Comparison of ENCODE assay signal across 16 mouse cellular contexts in genomic region chr5:98939116-98939515, GRCm38 (mm10).
DNase-seq lines count a peak whose midpoint lies in the region; ATAC-seq and TF ChIP-seq lines count a peak whose summit lies in the region.
"Had no signal": no experiment of that assay in that cellular context is flagged by ENCODE, and none has a peak within 500 bp of the region (broad histone marks: within the 10 kb centered on the region; RNA-seq: fewer than 3 reads in every experiment).

No protein-coding gene starts in this region.

- ATAC-seq in midbrain, embryonic 11.5 days (ENCODE audit: low FRiP score), result peak; percentile 44
- peak; percentile 72; the same call in 1 of the 2 replicates for ATAC-seq in forebrain, embryonic 14.5 days
- peak; percentile 62; the same call in 1 of the 2 replicates for ATAC-seq in hindbrain, embryonic 12.5 days (ENCODE audit: low FRiP score)
- ATAC-seq in midbrain, postnatal 0 days (ENCODE audit: low FRiP score), result no peak
- no peak for ATAC-seq in liver, postnatal 0 days
- ATAC-seq: CD4-positive, CD25-positive, alpha-beta regulatory T cell, adult 4 months; intestine, embryonic 15.5 days had no signal

- no peak overlapping the region for H3K4me3 ChIP-seq in midbrain, embryonic 11.5 days (ENCODE audit: low read depth, low read length)
- H3K4me3 ChIP-seq in midbrain, embryonic 10.5 days, result no peak overlapping the region
- no peak overlapping the region for H3K4me3 ChIP-seq in forebrain, embryonic 14.5 days (ENCODE audit: low read depth, low read length)
- H3K4me3 ChIP-seq in hindbrain, embryonic 12.5 days, result no peak overlapping the region
- no peak overlapping the region for H3K4me3 ChIP-seq in midbrain, postnatal 0 days (ENCODE audit: low read depth, low read length)
- no peak overlapping the region for H3K4me3 ChIP-seq in liver, postnatal 0 days (ENCODE audit: low read depth, low read length)
- H3K4me3 ChIP-seq: intestine, embryonic 15.5 days; kidney, embryonic 15.5 days; layer of hippocampus, adult 2 months; stomach, embryonic 15.5 days had no signal

- H3K4me2 ChIP-seq in midbrain, embryonic 11.5 days, result no peak overlapping the region
- H3K4me2 ChIP-seq in forebrain, embryonic 14.5 days (ENCODE audit: low read length), result no peak overlapping the region
- H3K4me2 ChIP-seq in hindbrain, embryonic 12.5 days (replicated peaks), result no peak overlapping the region
- H3K4me2 ChIP-seq in midbrain, postnatal 0 days (ENCODE audit: low read depth, low read length, poor library complexity, severe bottlenecking), result no peak overlapping the region
- H3K4me2 ChIP-seq in liver, postnatal 0 days (ENCODE audit: low read depth, low read length), result no peak overlapping the region
- H3K4me2 ChIP-seq: intestine, embryonic 15.5 days; kidney, embryonic 15.5 days; lung, embryonic 14.5 days; stomach, embryonic 15.5 days had no signal

- H3K36me3 ChIP-seq in midbrain, embryonic 11.5 days (ENCODE audit: control insufficient read depth, insufficient read depth, low read length), result no peaks in the 10 kb centered on the region
- no peaks in the 10 kb centered on the region for H3K36me3 ChIP-seq in midbrain, embryonic 10.5 days
- H3K36me3 ChIP-seq in forebrain, embryonic 14.5 days (ENCODE audit: control insufficient read depth, insufficient read depth, low read length), result no peaks in the 10 kb centered on the region
- H3K36me3 ChIP-seq in hindbrain, embryonic 12.5 days, result no peaks in the 10 kb centered on the region
- H3K36me3 ChIP-seq in midbrain, postnatal 0 days (ENCODE audit: insufficient read depth, low read length), result no peaks in the 10 kb centered on the region
- H3K36me3 ChIP-seq in liver, postnatal 0 days (replicated peaks; ENCODE audit: insufficient read depth, low read length), result no peaks in the 10 kb centered on the region
- H3K36me3 ChIP-seq: intestine, embryonic 15.5 days; kidney, embryonic 15.5 days; stomach, embryonic 15.5 days had no signal

- no peaks in the 10 kb centered on the region for H3K9me3 ChIP-seq in midbrain, embryonic 11.5 days (ENCODE audit: control insufficient read depth, low read length)
- no peaks in the 10 kb centered on the region for H3K9me3 ChIP-seq in midbrain, embryonic 10.5 days (replicated peaks)
- no peaks in the 10 kb centered on the region for H3K9me3 ChIP-seq in forebrain, embryonic 14.5 days (replicated peaks; ENCODE audit: control insufficient read depth, low read length)
- H3K9me3 ChIP-seq in hindbrain, embryonic 12.5 days (replicated peaks), result no peaks in the 10 kb centered on the region
- H3K9me3 ChIP-seq in midbrain, postnatal 0 days (ENCODE audit: low read length), result no peaks in the 10 kb centered on the region
- no peaks in the 10 kb centered on the region for H3K9me3 ChIP-seq in liver, postnatal 0 days (ENCODE audit: low read length)
- H3K9me3 ChIP-seq: intestine, embryonic 15.5 days; kidney, embryonic 15.5 days; stomach, embryonic 15.5 days had no signal

- no peak for TF ChIP-seq EP300 in liver, postnatal 0 days (IDR thresholded peaks at IDR 0.05; ENCODE audit: low read depth)

- no peak overlapping the region for H3K27ac ChIP-seq in midbrain, embryonic 11.5 days (ENCODE audit: low read depth, low read length)
- H3K27ac ChIP-seq in midbrain, embryonic 10.5 days (replicated peaks), result no peak overlapping the region
- peak overlapping the region; percentile 29 for H3K27ac ChIP-seq in forebrain, embryonic 14.5 days (ENCODE audit: low read depth, low read length)
- H3K27ac ChIP-seq in hindbrain, embryonic 12.5 days, result peak overlapping the region; percentile 57
- H3K27ac ChIP-seq in midbrain, postnatal 0 days (ENCODE audit: low read depth, low read length), result no peak overlapping the region
- no peak overlapping the region for H3K27ac ChIP-seq in liver, postnatal 0 days (ENCODE audit: low read depth)
- H3K27ac ChIP-seq: intestine, embryonic 15.5 days; kidney, embryonic 15.5 days; layer of hippocampus, adult 2 months; stomach, embryonic 15.5 days had no signal

- H3K4me1 ChIP-seq in midbrain, embryonic 11.5 days (ENCODE audit: control insufficient read depth, insufficient read depth, low read length), result no peaks in the 10 kb centered on the region
- H3K4me1 ChIP-seq in midbrain, embryonic 10.5 days, result peaks cover 5% of the 10 kb centered on the region; the same call in 1 of the 2 replicates
- H3K4me1 ChIP-seq in forebrain, embryonic 14.5 days (ENCODE audit: control insufficient read depth, insufficient read depth, low read length), result no peaks in the 10 kb centered on the region
- peaks cover 21% of the 10 kb centered on the region for H3K4me1 ChIP-seq in hindbrain, embryonic 12.5 days
- no peaks in the 10 kb centered on the region for H3K4me1 ChIP-seq in midbrain, postnatal 0 days (ENCODE audit: insufficient read depth, low read length)
- H3K4me1 ChIP-seq in liver, postnatal 0 days (ENCODE audit: insufficient read depth), result no peaks in the 10 kb centered on the region
- H3K4me1 ChIP-seq: stomach, embryonic 15.5 days had no signal

- no peaks in the 10 kb centered on the region for H3K27me3 ChIP-seq in midbrain, embryonic 11.5 days (ENCODE audit: control insufficient read depth, insufficient read depth, low read length)
- H3K27me3 ChIP-seq in midbrain, embryonic 10.5 days (ENCODE audit: low read depth, poor library complexity, severe bottlenecking), result no peaks in the 10 kb centered on the region
- H3K27me3 ChIP-seq in forebrain, embryonic 14.5 days (replicated peaks; ENCODE audit: control insufficient read depth, insufficient read depth, low read length), result no peaks in the 10 kb centered on the region
- no peaks in the 10 kb centered on the region for H3K27me3 ChIP-seq in hindbrain, embryonic 12.5 days
- H3K27me3 ChIP-seq in midbrain, postnatal 0 days (ENCODE audit: insufficient read depth, low read length), result no peaks in the 10 kb centered on the region
- no peaks in the 10 kb centered on the region for H3K27me3 ChIP-seq in liver, postnatal 0 days (ENCODE audit: insufficient read depth, low read length)
- H3K27me3 ChIP-seq: intestine, embryonic 15.5 days; kidney, embryonic 15.5 days; stomach, embryonic 15.5 days had no signal

- no peak for TF ChIP-seq CTCF in midbrain, postnatal 0 days (IDR thresholded peaks at IDR 0.05)
- no peak for TF ChIP-seq CTCF in liver, postnatal 0 days (IDR thresholded peaks at IDR 0.05; ENCODE audit: low read depth)

- H3K9ac ChIP-seq in midbrain, embryonic 11.5 days (ENCODE audit: low read length), result no peak overlapping the region
- H3K9ac ChIP-seq in forebrain, embryonic 14.5 days (ENCODE audit: low read length), result no peak overlapping the region
- H3K9ac ChIP-seq in hindbrain, embryonic 12.5 days, result no peak overlapping the region
- no peak overlapping the region for H3K9ac ChIP-seq in midbrain, postnatal 0 days (replicated peaks; ENCODE audit: low read length, poor library complexity, severe bottlenecking)
- H3K9ac ChIP-seq in liver, postnatal 0 days (replicated peaks), result no peak overlapping the region
- H3K9ac ChIP-seq: intestine, embryonic 15.5 days; kidney, embryonic 15.5 days; lung, embryonic 14.5 days; stomach, embryonic 15.5 days had no signal

- 92% methylated on average over 9 of the region's 9 CpGs for whole genome bisulfite sequencing in midbrain, embryonic 11.5 days
- 93% methylated on average over 9 of the region's 9 CpGs for WGBS in midbrain, embryonic 10.5 days
- 73% methylated on average over 9 of the region's 9 CpGs for WGBS in forebrain, embryonic 14.5 days
- WGBS in hindbrain, embryonic 12.5 days, result 70% methylated on average over 9 of the region's 9 CpGs
- WGBS in midbrain, postnatal 0 days, result 67% methylated on average over 9 of the region's 9 CpGs
- 83% methylated on average over 9 of the region's 9 CpGs for WGBS in liver, postnatal 0 days (ENCODE audit: insufficient replicate concordance)

- DNase-seq in midbrain, embryonic 11.5 days (ENCODE audit: low spot score, missing footprints), result peak; percentile 71
- DNase-seq in midbrain, embryonic 10.5 days (ENCODE audit: low spot score), result no peak
- peak; percentile 60 for DNase-seq in forebrain, embryonic 14.5 days (ENCODE audit: low spot score)
- DNase-seq in midbrain, postnatal 0 days (ENCODE audit: low spot score), result peak; percentile 55
- no peak for DNase-seq in liver, postnatal 0 days
- no peak for DNase-seq in liver
- DNase-seq: adrenal gland, adult 8-10 months; heart, postnatal 10 days; lung, embryonic 14.5 days; spleen, adult 18-20 months had no signal

Comparison
In these comparisons a context has a peak if more than half of its experiments do, and no peak if none do; other contexts are left out.
1. ATAC-seq: peak in midbrain, embryonic 11.5 days (single experiment), forebrain, embryonic 14.5 days (single experiment) and hindbrain, embryonic 12.5 days (single experiment); none in midbrain, postnatal 0 days (single experiment) and liver, postnatal 0 days (single experiment).
2. DNase-seq: peak in midbrain, embryonic 11.5 days (single experiment), forebrain, embryonic 14.5 days (single experiment) and midbrain, postnatal 0 days (single experiment); none in midbrain, embryonic 10.5 days (single experiment), liver, postnatal 0 days (single experiment) and liver (single experiment).
3. H3K27ac ChIP-seq: peak in forebrain, embryonic 14.5 days (single experiment) and hindbrain, embryonic 12.5 days (single experiment); none in midbrain, embryonic 11.5 days (single experiment), midbrain, embryonic 10.5 days (single experiment), midbrain, postnatal 0 days (single experiment) and liver, postnatal 0 days (single experiment).